Mouse (Mus musculus) bone marrow, adult 2 months (tissue): ENCODE results near the gene Erc1. TPM values are rescaled to one million over a fixed set of nuclear protein-coding genes. Genes with fewer than 3 reads are reported as not detected.

ENCODE experiments used
- H3K27ac ChIP-seq: fragments of 200-500 bp; 2 replicates; pipeline ENCODE4 v1.5.1; 2012; ENCODE audit warnings: low read depth, mild to moderate bottlenecking, control low read depth, inconsistent platforms, low read length; ENCODE audit not compliant: control insufficient read depth, poor library complexity, insufficient read depth
- H3K4me1 ChIP-seq: fragments of 200-500 bp; 2 replicates; pipeline ENCODE4 v1.6.1; 2011; ENCODE audit warnings: low read length; ENCODE audit not compliant: control insufficient read depth, insufficient read depth
- H3K4me3 ChIP-seq: fragments of 200-500 bp; replicated peaks from 2 replicates; pipeline ENCODE3; 2011; ENCODE audit warnings: mild to moderate bottlenecking, low read depth, low read length, control low read depth; ENCODE audit not compliant: control insufficient read depth
- CTCF ChIP-seq: fragments of 200-500 bp; IDR thresholded peaks from 2 replicates; pipeline ENCODE4 v1.5.1; 2011; ENCODE audit warnings: low read length, control low read depth; ENCODE audit not compliant: control insufficient read depth, insufficient read depth
- POLR2A ChIP-seq: fragments of 200-500 bp; IDR thresholded peaks from 2 replicates; pipeline ENCODE4 v1.6.1; 2011; ENCODE audit warnings: low read depth, mild to moderate bottlenecking, control low read depth, low read length, borderline replicate concordance; ENCODE audit not compliant: control insufficient read depth
- WGBS: fragments of 180-500 bp; shearing (Covaris S2); methylation state at CpG from one replicate; pipeline ENCODE4 v1.1.7; 2018; 5-methylcytosine and 5-hydroxymethylcytosine counted together
- polyA plus RNA-seq: library from polyadenylated mRNA; stranded (reverse); fragments of >200 nt; gene quantifications from 2 replicates; pipeline ENCODE4 v1.2.4, GENCODE M21; 2011; ENCODE audit warnings: low replicate concordance; ENCODE audit not compliant: missing spikeins, insufficient read depth, insufficient read length

The Erc1 gene
- polyA plus RNA-seq, 1 experiment = 9.8 TPM

DNA sequence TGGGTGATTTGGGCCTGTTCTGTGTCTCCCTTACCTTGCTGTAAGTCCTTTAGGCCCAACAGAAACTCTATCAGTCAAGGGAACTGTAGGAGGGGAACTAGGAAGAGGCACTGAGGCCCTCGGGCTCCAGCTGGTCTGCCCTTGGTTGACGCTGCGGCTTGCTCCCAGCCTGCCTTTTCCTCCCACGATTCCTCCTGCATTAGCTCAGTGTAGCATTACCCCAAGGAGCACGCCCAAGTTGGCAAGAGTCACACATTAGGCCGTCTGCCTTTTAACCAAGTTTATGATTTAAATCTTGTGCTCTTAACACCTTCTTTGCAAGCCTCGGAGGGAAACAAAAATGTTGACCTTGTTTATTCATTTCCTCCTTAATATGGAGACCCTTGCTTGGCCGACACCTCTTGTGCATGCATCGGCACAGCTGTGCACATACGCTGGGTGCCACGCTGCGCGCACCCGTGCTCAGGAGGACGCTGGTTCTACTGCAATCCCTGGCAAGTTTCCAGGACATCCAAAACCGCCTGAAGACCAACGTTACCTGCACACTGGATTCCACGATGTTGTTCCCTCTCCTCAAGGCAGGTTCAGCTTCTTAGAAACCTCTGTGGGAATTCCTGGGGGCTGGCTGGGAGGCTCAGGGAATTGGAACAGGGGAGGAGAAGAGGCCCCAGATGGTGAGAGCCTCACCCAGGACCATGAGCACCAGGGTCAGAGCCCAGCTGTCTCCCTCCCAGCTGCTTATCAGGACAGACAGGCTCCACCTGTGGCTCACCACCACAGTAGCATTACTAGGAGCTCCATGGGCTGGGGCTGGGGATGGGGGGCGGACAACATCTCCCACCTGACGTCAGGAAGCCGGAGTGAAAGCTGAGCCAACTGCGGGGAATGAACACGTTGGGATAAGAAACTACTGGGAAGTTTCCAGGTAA lies 282.3 kb downstream of the Erc1 start:
- TF ChIP-seq POLR2A = no peak
- no peak for TF ChIP-seq CTCF
- Histone ChIP-seq H3K4me1 (no peaks in the 10 kb centered on the region), H3K4me3 (no peak overlapping the region), H3K27ac (no peak overlapping the region; the same call in 1 of the 2 replicates)
- 81% methylated on average over 23 of the region's 23 CpGs for WGBS

DNA sequence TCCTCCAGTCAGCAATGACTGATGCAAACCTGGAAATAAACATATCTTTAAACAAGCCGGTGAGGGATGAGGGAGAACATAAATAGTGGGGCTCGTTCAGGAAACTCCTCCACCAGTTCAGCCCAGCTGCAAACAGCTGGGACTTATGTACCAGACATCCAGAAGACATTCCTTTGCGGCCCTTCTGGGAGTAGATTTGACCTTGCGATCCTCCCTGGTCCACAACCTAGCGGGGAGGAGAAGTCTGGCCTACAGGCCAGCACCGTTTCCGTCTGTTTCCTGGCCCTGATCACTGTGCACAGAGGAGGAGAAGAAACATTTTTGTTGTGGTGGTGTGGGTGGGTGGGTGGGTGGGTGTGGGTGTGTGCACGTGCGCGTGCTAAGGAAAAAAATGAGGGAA lies 285.4 kb downstream of the Erc1 start:
- Histone ChIP-seq H3K4me3 (no peak overlapping the region), H3K4me1 (no peaks in the 10 kb centered on the region), H3K27ac (no peak overlapping the region)
- 81% methylated on average over 10 of the region's 10 CpGs for WGBS
- no peak for TF ChIP-seq CTCF
- no peak for TF ChIP-seq POLR2A

DNA sequence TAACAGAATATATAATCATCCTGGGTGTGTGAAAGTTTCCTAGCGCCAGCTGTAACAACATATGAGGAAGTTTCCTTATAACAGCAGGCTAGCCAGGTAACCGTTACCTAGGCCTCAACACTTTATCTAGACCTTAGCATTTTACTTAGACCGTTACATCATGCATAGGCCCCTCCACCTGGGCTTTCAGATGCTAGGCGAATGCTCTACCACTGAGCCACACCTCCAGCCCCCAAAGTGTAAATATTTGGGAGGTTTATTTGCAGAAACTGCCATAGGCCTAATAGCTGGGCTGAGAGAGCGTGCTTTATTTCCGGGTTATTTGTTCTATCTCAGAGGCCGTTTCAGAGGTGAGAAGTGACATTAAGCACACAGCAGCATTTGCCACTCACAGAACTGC lies 289.1 kb downstream of the Erc1 start:
- TF ChIP-seq POLR2A = no peak
- no peak for TF ChIP-seq CTCF
- H3K4me3 ChIP-seq = no peak overlapping the region
- no peak overlapping the region for H3K27ac ChIP-seq
- WGBS = 85% methylated on average over 7 of the region's 7 CpGs
- no peaks in the 10 kb centered on the region for H3K4me1 ChIP-seq

DNA sequence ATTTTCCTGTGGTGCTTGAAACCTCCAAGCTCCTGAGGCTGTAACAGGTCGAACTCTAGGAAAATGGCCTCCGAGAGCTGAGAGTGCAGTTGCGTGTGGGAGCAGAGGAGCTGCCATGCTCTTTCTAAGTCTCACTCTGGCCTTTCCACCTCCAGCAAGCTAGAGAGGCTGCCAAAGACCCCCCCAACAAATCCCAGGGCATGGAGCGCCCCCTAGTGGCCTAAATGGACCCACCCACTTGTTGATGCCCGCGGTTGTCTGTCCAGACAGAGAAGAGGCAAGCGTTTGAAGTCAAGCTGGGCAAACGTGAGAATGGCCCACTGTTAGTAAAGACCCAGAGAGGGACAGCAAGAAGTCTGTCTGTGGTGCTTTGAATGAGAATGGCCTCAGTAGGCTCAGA lies 293.5 kb downstream of the Erc1 start:
- no peak overlapping the region for H3K4me3 ChIP-seq

DNA sequence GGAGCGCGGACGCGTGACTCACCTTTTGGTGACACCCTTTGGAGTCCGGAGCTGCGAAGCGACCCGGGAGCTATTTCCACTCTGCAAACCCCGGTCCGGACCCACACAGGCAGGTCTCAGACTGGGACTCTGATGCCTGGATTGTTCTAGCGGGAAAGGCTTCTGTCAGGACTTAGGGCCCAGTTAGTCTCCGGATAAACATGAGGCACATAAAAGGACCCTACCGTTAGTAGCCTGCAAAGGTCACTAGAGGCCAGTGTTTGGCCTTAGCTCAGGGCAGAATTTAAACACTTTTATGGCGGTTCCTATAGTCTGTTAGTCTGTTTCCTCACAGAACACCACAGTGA lies 303.5 kb downstream of the Erc1 start:
- Histone ChIP-seq H3K27ac (no peak overlapping the region), H3K4me3 (no peak overlapping the region), H3K4me1 (no peaks in the 10 kb centered on the region)
- TF ChIP-seq CTCF (no peak), POLR2A (no peak)
- WGBS = 3% methylated on average over 14 of the region's 14 CpGs

More for the DNA sequence above, 293.5 kb downstream of the Erc1 start:
- Histone ChIP-seq H3K4me1 (no peaks in the 10 kb centered on the region), H3K27ac (no peak overlapping the region)
- TF ChIP-seq POLR2A = no peak
- no peak for TF ChIP-seq CTCF
- WGBS = 76% methylated on average over 8 of the region's 8 CpGs

DNA sequence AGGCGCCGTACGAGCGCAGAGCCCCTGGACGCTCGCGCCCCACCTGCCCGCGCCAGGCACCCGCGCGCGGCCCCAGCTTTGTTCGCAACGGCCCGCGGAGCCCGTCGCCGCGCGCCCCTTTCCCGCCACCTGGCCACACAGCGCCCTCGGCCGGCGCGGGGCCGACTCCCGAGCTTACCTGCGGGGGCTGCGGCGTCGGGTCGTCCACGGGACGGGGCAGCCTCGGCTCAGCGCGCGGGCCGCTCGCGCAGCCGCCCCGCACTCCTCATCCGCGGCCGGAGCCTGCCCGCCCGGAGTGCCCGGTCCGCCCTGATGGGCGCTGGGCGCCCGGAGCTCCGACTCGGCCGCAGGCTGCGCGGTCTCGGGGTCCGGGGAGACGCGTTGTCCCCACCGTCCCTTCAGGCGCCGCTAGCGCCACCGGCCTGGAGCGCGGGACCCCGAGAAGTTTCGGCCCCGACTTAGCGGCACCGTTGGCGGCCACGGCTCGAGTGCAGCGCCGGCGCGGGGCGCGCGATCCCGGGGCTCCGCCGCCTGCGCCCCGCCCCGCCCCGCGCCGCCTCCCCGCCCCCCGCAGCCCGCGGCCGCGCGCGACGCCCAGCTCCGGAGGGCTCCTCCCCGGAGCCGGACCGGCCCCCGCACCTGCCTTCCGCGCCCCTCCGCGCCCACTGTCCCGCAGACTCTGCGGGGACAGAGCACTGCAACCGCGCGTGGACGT lies 304.0 kb downstream of the Erc1 start, which contains the start of gene Wnt5b:
TSS of gene Wnt5b (minus strand) at position 545 of the 715 bp plus-strand sequence.
- no peak for TF ChIP-seq CTCF
- no peak for TF ChIP-seq POLR2A
- H3K4me1 ChIP-seq = no peaks in the 10 kb centered on the region
- under 1% methylated on average over 110 of the region's 120 CpGs for WGBS
- H3K27ac ChIP-seq = no peak within 1 kb of the TSS
- H3K4me3 ChIP-seq = no peak within 1 kb of the TSS

DNA sequence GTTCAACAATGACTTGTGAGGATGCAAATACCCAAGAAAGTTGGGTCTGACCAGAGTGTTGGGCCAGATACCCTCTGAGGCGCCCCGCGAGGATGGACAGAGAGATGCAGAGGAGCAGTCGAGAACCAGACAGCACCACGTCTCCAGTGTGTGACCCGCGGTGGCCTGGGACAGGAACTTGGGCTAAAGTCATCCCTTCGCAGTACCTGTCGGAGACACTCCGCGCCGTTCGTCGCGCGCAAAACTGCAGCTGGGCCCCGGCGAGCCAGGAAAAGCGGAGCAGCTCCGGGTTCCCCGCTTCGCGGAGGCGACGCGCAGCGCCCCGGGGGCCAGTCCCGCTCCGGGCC lies 304.5 kb downstream of the Erc1 start:
- H3K4me1 ChIP-seq = no peaks in the 10 kb centered on the region
- TF ChIP-seq CTCF = no peak
- TF ChIP-seq POLR2A = no peak
- WGBS = 3% methylated on average over 30 of the region's 30 CpGs
- H3K4me3 ChIP-seq = no peak overlapping the region
- H3K27ac ChIP-seq = no peak overlapping the region

DNA sequence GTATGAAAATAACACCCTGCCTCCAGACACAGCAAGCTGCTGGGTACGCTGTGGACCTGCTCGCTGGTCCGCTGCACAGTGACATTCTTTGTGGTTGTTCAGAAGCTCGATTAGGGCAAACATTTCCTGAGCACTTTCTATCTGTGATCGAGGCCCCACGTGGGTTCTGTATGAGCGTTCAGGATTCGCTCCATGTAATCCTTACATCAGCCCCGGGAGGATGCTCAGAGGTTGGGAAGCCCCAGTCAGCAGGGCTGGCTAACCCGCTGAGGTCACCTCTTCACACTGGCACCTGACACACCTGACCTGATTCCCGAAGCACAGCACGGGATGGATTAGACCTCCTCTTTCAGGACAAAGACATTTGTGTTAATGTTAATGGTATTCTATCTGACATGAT lies 312.1 kb downstream of the Erc1 start:
- Histone ChIP-seq H3K4me1 (no peaks in the 10 kb centered on the region), H3K4me3 (no peak overlapping the region), H3K27ac (no peak overlapping the region)
- 72% methylated on average over 12 of the region's 12 CpGs for WGBS
- no peak for TF ChIP-seq POLR2A
- no peak for TF ChIP-seq CTCF
